Mouse (Mus musculus) cerebellum, adult 8-10 months (tissue): ENCODE data around the gene Ranbp1.

ENCODE experiments used
- DNase-seq: peaks from one replicate; pipeline ENCODE4 v3.0.0; 2022

The Ranbp1 gene

DNA sequence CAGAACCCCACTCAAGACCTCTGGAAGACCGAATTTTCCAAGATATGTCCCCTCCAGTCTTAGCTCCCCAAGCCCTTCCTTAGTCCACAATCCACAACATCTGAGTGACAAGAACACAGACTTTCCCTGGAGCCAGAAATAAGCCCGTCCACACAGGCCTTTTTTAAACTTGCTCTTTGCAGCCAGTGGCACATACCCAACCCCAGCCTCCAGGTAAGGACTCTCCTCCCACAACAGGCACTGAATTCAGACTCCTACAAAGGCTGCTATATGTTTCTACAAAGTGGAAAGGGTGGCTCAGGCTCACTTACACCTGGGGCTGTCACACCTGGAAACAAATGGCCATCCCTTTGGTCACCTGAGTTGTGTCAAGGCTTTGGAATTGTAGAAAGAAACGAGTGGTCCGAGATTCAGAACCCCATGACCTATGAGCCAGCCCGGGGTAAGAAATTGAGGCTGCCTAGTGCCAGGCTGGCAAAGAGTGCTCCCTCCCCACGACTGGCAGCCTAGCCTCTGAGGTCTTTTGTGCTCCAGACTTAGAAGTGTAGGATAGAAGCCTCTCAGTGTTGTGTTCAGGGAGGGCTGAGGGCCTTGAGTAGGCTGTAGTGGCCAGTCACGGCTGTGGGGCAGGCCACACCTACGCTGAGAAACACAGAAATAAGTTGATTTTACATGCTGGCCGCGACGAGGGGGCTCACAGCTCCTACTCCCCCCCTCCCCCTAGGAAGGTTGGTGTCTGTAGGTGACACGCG lies 14.4 kb downstream of the Ranbp1 start:
- DNase-seq, result no peak

DNA sequence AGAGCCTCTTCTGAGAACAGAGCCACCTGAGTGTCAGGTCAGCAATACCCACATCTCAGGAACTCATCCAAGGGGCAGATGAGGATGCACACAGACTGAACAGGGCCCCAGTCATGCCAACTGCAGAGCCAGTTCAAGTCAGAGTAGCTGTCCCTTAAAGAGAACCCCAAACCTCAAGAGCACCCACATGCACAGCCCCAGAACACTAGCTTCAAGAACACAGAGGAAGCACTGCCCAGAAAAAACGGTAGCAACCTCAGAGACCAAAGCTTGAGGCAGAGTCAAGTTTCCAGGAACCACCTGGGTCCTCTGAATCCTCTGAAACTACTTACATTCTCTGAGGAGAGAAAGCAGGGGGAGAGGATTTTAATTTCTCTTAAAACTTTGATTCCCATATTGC lies 15.1 kb downstream of the Ranbp1 start:
- no peak for DNase-seq

DNA sequence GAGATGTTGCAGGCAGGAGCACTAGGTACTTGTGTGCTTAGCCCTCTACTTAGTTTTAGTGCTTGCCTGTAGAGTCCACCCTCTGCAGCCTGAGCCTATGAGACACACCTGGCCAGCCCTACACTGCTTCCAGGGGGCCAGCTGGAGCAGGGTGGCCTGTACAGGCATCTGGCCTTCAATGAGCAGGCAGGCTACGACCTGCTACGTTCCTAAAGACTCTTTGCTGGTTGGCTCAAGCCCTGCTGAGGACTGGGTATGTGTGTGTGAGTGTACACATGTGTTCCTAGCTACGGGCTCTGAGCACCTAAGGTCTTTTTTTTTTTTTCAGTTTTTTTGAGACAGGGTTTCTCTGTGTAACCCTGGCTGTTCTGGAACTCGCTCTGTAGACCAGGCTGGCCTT lies 17.1 kb downstream of the Ranbp1 start:
- DNase-seq, result no peak

DNA sequence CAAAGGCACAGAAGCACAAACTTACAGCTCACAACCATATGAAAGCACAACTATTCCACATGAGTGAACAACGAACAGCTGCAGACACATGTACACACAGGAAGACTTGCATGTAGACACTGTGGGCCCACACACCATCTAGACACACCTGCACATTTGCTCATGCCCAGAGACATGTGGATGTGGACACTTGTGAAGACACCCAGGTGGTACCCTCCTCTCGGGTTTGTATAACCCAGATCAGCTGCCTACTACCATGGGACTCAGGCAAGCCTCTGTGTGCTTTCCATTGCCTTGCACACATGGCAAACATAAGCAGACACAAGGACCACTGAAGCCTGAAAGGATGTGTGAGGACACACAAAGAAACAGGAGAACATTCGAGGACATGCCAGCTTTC lies 17.5 kb downstream of the Ranbp1 start:
- DNase-seq, result no peak

DNA sequence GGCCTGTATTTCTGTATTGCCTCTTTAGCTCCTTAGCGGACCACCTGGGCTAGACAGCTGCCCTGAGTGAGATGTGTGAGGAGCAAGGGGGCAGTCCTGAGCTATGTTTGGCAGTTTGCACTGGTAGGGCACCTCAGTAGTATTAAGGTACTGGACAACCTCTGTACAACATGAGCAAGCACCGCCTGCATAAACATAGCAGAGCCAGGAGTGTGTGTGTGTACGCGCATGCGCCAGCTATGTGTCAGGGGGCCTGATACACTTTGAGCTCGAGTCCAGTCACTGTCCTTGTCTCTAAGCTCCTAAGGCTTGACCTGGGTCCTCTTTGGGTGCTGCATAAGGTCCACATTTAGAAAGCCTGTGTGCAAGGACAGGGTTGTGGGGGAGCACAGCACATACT lies 17.9 kb downstream of the Ranbp1 start:
- DNase-seq, result no peak

DNA sequence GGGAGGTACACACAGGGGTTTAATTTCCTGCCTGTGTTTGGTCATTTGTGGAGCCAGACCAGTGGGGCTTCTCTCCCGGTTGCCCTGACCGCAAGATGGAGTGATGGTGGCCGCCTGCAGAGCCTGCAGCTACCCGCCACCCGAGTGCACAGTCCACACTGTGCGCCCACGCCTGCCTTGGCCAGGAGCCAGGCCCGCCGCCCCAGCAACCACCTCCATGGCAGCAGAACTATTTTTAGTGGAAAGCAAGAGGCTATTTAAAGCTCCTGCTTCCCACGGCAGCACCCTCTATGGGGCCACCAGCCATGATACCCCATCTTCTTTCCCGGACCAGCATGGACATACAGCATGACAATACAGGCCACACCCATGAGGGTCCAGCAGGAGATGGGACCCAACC lies 18.9 kb downstream of the Ranbp1 start:
- DNase-seq, result peak; percentile 64

DNA sequence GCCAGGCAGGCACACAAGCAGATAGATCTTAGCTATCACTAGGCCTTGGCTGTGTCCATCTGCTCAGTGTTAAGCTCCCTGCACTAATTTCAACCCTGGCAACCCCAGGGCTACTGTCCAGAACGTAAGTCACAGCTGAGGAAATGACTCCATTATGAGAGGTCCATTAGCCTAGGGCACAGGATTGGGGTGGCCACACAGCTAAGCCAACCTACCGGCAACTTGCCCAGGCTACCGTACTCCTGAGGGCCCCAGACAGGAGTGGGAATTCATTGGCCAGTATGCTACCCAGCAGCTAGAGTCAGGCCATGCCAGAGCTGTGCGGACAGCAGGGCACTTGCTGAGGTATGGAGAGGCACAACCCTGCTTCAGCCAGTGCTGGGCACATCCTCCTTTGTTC lies 19.7 kb downstream of the Ranbp1 start:
- DNase-seq, result peak; percentile 63

DNA sequence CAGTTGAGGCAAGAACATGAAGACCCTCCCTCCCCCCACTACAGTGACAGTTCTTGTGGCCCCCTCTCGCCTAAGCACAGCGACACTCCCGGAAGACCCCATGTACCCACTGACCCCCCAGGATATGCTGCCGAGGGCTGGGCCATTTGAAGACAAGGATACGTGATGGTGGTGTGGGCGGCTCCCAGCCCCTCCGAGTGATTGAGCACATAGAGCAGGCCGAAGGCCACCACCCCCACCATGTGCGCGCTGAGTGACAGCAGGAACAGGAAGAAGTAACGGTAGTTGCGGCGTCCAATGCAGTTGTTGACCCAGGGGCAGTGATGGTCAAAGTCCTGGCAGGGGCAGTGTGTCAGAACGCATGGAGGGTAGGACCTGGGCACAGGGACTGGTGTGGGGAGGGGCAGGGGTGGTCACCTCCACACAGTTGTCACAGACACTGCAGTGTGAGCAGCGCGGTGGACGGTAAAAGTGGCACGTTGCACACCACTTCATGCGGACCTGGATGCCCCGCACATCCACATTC lies 20.6 kb downstream of the Ranbp1 start:
- DNase-seq, result no peak

DNA sequence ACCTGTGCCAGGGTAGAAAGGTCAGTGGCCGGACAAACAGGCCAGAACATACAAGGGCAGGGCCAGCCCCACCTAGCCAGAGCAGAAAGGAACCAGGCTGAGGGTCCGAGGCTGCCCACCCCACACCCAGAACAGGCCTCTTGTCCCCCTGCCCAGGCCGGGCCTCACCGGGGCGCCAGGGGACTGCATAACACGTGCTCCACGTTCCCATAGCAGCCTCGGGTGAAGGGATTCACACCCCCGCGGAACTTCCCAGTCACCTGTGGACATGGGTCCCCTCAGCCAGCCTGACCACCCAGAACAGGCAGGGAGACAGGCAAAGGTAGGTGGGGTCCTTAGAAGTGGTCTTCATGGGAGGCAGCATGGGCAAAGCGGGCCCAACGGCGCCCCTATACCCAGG lies 21.3 kb downstream of the Ranbp1 start:
- no peak for DNase-seq

DNA sequence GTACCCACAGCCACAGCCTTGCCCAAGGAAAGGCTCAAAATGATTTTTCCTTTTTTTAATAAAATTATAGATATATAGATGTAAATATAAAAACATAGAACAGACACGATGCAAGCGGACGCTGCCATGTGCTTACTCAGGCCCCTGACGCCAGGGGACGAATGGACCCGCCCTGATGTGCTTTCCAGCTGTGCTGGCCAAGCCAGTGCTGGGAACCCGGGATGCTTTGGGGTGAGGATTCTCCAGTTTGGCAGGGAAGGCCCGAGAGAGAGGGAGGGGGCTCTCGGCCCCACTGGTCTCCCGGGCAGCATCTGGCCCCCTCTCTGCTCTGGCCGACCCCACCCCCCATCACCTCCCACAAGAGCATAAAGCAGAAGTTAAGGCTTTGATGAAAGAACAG lies 26.3 kb downstream of the Ranbp1 start:
- DNase-seq, result no peak

DNA sequence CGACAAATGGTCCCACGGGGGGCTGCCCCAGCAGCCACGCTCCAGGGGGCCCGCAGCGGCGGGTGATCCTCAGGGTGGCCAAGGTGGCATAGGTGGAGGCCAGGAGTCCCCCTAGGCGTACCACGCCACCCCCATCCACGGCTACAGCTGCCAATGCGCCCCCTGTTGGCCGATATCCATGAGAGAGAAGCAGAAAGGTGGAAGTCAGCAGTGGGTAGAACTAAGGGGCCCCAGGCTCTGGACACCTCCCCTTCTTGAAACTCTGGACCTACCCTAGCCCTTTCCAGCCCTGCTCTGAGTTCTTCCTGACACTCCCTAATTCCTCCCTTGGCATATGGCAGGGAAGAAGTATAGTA lies 27.0 kb downstream of the Ranbp1 start:
- DNase-seq, result no peak

DNA sequence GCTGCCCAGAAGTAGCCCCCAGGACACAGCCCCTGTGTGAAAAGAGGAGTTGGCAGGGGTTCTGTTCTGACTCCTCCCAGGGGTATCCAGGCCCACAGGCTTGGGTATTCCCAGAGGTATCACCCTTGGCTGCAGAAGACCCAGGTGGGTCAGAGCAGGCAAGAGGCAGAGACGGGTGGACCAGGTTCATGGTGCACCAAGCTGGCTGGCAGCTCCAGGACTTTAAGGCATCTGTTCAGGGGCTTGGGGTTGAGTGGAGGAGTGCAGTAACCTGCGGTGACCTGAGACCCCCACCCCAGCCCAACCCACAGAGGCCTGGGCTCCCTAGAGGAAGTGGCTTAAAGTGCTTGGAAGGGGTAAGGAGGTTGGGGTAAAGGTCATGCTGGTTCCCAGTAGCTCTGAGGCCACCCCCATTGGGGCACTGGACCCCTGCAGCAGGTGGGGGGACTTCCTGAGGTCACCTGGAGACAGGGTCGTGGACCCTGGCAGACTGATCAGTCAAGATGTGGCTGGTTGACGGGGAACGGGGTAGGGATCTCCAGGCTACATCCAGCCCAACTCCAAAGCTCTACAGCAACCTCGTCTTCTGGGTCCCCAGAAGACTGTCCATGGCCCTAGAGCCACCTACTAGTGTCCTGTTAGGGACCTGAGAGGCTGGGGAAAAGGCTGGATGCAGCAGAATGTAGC lies 27.5 kb downstream of the Ranbp1 start:
- no peak for DNase-seq

DNA sequence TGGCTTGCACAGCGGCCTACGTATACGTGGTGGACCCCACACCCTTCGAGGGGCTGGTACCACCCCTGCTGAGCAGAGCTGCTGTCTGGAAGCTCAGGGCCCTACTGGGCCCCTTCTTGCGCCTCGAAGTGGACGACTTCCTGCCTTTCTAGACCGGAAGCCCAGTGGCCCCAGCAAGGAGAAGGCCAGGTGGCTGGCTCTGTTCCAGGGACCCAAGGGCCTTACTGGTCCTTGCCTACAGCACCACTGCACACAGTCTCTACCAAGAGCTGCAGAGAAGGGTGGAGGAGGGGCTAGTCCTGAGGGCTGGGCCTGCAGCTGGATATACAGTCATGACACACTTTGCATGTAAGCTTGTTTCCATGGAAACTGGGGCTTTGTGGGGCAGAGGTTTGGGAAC lies 28.5 kb downstream of the Ranbp1 start:
- DNase-seq, result no peak

DNA sequence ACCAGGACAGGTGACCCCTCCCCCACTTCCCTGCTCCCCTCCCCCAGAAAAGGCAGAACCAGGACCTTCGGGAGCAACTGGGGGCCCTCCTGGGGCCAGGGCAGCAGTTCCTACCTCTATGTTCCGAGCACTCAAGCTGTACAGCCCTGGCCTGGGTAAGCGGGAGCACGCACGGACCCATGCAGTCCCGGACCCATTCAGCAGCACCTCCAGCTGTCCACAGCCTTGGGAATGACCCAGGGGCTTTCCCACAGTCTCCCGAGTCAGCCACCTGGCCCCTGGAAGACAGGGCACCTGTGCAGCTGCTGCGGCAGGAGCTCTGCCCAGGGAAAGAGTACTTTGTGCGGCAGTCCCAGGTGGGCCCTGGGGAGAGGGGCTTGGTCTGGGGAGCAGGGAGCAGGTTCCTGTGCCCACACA lies 29.9 kb downstream of the Ranbp1 start:
- DNase-seq, result no peak

DNA sequence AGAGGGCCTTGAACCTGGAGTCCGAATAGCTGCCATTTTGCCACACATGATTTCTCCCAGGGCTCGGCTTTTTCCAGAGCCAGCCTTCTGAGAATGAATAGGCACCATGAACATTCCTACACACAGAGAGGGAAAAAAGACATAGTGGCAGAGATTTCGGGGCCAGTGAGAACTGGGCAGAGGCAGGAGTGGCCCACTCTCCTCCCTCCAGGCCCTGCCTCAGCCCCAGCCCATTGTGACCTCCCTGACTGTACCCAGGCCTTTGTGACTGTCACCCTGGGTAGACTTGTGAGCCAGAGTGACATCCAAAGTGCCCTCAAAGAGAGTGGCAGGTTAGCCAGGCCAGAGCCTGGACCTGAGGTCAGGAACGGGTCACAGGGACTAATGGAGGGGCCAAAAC lies 31.0 kb downstream of the Ranbp1 start, which contains the start of gene Ccdc188:
Gene Ccdc188, plus strand, starts transcription at position 301 of the 400 bp plus-strand sequence.
- no peak for DNase-seq

DNA sequence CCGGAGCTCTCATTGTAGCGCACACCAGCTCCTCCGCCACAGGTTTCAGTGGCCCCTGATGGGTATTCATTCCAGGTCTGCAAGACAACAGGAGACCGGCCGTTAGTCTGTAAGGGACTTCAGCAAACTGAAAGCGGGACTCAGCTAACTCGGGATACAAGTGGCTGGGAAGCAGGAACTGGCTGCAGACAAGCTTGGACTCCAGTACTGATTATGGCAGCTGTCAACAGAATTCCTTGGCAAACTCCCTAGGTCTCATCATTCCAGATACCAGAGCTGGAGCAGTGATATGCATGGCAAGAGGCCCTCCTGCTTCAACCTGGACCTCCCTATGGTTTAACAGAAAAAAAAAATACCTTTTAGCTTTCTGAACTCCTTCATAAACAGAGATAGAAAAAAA lies 33.7 kb downstream of the Ranbp1 start:
- DNase-seq, result no peak

DNA sequence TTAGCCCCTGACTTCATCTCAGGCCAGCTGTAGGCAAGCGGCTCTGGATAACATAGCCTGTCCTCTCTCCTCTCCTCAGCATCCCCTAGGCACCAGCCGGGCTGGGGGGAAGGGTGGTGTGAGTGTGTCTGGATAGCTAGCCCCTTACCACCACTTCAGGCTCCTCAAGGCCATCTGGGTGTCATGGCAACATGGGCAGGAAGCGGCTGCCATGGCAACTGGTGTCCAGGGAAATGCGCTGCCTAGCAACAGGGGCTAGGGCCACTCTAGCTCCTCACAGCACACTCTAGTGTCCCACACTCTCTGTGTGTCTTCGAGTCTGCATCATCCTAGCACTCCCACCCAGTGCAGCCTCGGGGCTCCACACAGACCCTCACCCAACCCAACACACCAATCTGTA lies 34.8 kb downstream of the Ranbp1 start:
- DNase-seq, result no peak

DNA sequence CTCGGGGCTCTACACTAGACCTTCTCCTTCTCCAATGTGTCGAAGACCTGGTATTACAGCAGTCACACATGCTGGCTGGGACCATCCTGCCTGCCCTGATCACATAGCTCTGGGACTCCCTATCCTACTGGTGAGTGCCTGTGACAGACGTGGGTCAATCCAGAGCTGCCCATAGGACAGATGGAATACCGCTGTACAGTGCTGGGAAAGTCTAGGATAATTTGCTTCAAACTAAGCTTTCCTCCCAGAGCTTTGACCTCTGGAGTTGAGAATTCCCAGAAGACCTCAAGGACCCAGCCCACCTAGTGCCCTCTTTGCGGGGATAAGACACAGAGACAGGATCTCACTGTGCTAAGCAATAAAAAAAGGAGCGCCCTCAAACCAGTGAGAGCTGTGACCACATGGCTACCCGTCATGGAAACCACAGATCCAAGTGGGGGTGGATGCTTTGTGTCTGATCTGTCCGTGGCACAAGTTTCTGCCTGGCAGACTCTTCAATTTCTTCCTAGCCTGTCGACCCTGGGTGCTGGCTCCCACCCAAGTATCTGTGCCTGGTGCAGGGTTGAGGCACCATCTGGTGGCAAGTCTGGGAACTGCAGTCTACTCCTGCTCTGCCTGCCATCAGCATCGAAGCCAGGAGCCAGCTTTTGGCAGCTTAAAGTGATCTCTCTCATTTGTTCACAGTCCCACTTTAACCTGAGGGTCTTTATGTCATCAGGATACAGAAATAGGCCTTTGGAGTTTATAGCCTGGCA lies 36.9 kb downstream of the Ranbp1 start:
- DNase-seq, result peak; percentile 95

DNA sequence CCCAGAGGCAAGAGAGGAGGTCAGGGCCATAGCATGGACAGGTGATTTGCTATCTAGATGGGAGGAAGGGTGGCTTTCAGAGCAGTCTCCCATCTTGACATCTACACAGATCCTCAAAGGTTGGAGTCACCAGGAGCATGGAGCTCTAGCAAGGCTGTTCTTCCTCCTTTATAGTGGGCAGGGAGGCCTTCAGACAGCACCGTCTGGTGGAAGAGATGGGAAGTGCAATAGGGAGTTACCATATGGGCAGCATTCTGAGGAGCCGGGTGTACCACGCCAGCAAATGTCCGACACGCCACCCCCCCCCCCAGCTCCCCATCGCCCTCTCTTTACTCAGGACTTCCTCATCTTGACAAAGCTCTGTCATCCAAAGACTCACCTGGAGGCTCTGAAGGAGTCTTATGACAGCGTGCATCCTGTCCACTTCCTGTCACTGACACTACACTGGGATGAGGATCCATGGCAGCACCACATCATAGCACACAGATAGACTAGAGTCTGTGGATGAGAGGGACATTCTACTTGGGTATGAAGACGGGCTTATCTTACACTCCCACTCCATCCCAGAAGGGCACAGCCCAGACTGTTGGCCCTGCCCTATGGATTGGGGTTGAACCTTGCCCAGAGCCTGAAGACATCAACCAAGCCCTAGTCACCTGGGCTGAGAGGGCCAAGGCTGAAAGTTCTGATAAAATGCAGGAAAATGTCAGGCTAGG lies 37.7 kb downstream of the Ranbp1 start:
- peak; percentile 83 for DNase-seq

DNA sequence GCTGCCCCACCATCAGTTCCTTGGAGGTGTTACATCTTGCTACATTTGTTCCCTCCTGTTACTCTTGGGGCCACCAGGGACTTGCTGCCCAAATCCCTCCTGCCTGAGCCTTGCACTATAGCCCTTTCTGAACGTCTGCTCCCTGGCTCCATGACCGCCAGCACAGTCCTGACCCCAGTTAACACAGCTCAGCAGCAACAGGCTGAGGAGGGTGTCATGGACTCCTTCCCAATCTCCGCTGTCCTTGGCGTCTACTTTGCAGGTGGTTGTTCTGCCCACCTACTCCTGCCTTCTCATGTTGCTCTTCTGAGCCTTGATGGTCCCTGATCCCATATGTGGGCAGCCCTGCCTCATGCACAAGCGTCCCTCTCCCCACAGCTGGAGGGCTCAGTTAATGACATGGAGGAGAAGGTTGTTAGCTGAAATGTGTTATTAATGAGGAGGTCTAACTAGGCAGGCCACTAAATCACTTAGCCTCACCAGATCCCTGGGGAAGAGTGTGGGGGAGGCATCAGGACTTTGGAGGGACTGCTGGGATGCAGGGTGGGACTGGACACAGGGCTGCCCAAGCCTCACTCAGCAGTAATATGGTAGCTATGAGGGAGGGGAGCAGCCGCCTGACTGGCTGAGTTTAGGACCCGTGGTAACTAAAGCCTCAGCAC lies 45.0 kb downstream of the Ranbp1 start:
- DNase-seq, result no peak

DNA sequence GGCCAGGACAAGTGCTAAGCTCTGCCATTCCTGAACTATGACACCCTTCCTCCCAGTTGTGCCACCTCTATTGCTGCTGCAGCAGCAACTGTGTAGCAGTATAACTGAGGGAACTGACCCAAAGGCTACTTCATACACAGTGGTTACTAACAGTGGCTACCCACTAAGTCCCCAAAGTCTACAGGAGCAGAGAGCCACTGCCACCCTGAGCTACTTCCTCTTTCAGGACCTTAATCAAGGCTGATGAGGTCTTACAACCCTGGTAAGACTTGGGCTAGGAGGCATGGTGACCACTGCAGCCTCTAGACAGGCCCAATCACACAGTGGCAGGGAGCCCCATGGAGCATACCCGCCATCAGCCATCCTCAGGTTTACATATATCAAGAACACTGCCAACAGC lies 46.5 kb downstream of the Ranbp1 start:
- no peak for DNase-seq

DNA sequence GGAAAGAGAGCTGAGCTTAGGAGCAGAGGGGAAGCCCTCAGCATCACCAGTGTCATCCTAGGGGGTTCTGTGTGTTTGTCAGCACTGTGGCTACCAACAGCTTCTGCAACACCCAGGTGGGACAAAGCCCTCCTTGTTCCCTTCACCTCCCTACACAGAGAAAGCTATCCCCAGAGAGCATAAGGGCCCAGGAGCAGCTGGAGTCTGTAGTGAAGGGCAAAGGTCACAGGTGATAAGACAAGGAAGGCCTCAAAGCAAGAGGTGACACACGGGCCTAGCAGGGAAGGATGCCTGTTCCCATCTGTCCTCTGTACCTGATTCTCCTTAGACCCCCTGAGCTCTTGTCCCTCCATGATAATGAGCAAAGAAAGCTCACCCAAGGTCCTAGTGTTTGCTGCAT lies 46.9 kb downstream of the Ranbp1 start:
- DNase-seq, result no peak

DNA sequence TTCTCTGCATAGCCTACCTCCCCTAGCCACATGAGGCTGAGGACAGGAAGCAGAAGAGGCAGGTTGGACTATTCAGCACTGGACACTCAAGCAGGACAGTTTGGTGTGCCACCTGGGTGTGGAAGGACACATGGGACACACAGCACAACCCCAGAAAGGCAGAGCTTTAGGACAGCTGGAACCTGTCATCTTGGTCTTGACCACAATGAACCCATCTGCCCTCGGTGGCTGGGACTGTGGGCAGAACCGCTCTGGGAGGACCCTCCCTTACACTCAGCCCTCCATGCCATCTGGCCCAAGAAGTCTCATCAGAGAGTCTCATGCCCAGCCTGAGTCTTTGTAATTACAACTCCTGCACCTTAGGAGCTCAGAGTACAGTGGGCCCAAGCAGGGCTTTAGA lies 48.5 kb downstream of the Ranbp1 start:
- DNase-seq, result no peak
